Mouse (Mus musculus) right cerebral cortex, adult 2 months (tissue): Measurements from ENCODE around the gene Gm20388.

Experiments used
- DNase-seq, 2 experiments: peaks; one replicate each; pipeline ENCODE4 v3.0.0; 2021 to 2022; ENCODE audit warnings: low spot score in 2 of 2

Gene Gm20388

GRCm38 (mm10) chr8:120435781-120436180 lies 525.1 kb downstream of the Gm20388 start:
- DNase-seq, result no peak

- DNase-seq, result no peak
Measured at GRCm38 (mm10) chr8:120436491-120437030, 525.9 kb downstream of the Gm20388 start.

GRCm38 (mm10) chr8:120437207-120437606 lies 526.6 kb downstream of the Gm20388 start:
- DNase-seq, result peak in 1 of 2 experiments; percentile 49

- DNase-seq, result peak; percentile 63 to 67
Measured at GRCm38 (mm10) chr8:120437666-120438395, 527.2 kb downstream of the Gm20388 start.

- DNase-seq, result peak in 1 of 2 experiments; percentile 46
Measured at GRCm38 (mm10) chr8:120439309-120439708, 528.7 kb downstream of the Gm20388 start.

GRCm38 (mm10) chr8:120440739-120441138 lies 530.1 kb downstream of the Gm20388 start:
- DNase-seq, result peak; percentile 62 to 65

GRCm38 (mm10) chr8:120441637-120442036 lies 531.0 kb downstream of the Gm20388 start:
- no peak for DNase-seq

- no peak for DNase-seq
Measured at GRCm38 (mm10) chr8:120442306-120443003, 531.8 kb downstream of the Gm20388 start.

- no peak for DNase-seq
Measured at GRCm38 (mm10) chr8:120445249-120445648, 534.6 kb downstream of the Gm20388 start.

- DNase-seq, result no peak
Measured at GRCm38 (mm10) chr8:120448131-120448530, 537.5 kb downstream of the Gm20388 start.

- DNase-seq, result no peak
Measured at GRCm38 (mm10) chr8:120449139-120449538, 538.5 kb downstream of the Gm20388 start.

GRCm38 (mm10) chr8:120449608-120450031 lies 539.0 kb downstream of the Gm20388 start:
- DNase-seq, result peak in 1 of 2 experiments; percentile 43

- DNase-seq, result no peak
Measured at GRCm38 (mm10) chr8:120452111-120452510, 541.5 kb downstream of the Gm20388 start.

GRCm38 (mm10) chr8:120454404-120454803 lies 543.8 kb downstream of the Gm20388 start:
- DNase-seq, result no peak

- DNase-seq, result peak in 1 of 2 experiments; percentile 35
Measured at GRCm38 (mm10) chr8:120460375-120460774, 549.7 kb downstream of the Gm20388 start.

GRCm38 (mm10) chr8:120462119-120462551 lies 551.5 kb downstream of the Gm20388 start:
- no peak for DNase-seq

GRCm38 (mm10) chr8:120462611-120463010 lies 552.0 kb downstream of the Gm20388 start:
- DNase-seq, result no peak

- no peak for DNase-seq
Measured at GRCm38 (mm10) chr8:120463918-120464584, 553.4 kb downstream of the Gm20388 start.

- DNase-seq, result no peak
Measured at GRCm38 (mm10) chr8:120464585-120464937, 553.9 kb downstream of the Gm20388 start.

- DNase-seq, result peak; percentile 50 to 68
Measured at GRCm38 (mm10) chr8:120465710-120466109, 555.1 kb downstream of the Gm20388 start.

- no peak for DNase-seq
Measured at GRCm38 (mm10) chr8:120466266-120466665, 555.6 kb downstream of the Gm20388 start.

GRCm38 (mm10) chr8:120467598-120467997 lies 557.0 kb downstream of the Gm20388 start:
- DNase-seq, result no peak
